Mouse (Mus musculus): ENCODE results near the gene Flii. TPM values are rescaled to one million over a fixed set of nuclear protein-coding genes. Genes with fewer than 3 reads are reported as not detected.

The Flii gene
- 62.7 and 64.3 TPM in 2 replicates for polyA plus RNA-seq (2014; fragmentation: Nextera tagmentation; extraction: Ambion mirVana)

DNA sequence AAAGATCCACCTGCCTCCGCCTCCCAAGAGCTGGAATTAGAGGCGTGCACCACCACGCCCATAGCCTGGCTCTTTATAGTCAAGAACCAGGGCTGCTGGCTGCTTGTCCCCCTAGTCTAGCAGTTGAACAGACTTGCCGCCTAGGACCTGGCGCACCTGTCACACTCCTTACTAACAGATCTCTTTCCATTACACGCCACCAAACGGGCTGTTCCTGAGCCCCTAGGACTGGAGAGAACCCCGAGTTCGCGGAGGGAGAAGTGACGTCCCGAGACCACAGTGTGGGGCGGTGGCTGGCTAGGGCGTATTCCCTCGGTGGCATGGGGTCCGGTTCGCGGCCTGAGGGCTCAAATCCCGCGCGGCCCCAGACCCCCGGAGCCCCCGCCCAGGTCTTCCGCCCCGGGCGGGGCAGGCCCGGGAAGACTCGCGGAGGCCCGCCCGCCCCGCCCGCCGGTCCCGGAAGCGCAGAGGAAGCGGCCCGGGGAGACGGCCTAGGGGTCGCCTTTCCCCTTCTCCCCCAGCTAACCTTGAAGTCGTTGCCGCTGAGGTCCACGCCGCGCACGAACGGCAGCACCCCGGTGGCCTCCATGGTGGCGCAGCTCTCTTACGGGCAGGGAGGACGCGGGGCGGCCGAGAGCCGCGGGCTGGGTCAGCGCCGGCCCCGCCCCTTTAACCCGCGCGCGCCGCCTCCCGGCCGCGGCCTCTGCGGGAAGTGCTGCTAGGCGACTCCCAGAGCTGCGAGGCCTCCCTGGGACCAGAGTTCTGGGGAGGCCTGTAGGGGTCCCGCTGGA lies at the start of gene Flii:
Gene Flii, minus strand, starts transcription at position 663 of the 791 bp plus-strand sequence.
- Histone ChIP-seq H3K9me3 (ENCODE audit: control insufficient read depth, low read length) (no peaks in the 10 kb centered on the region), H3K4me1 (replicated peaks; ENCODE audit: control insufficient read depth, insufficient read depth, low read length) (peaks cover 25% of the 10 kb centered on the region), H3K4me2 (replicated peaks) (peak within 1 kb of the TSS; percentile 75), H3K9ac (peak within 1 kb of the TSS; percentile 86), H3K27ac (peak within 1 kb of the TSS; percentile 87), H3K4me3 (replicated peaks; ENCODE audit: low read length) (peak within 1 kb of the TSS; percentile 86), H3K27me3 (ENCODE audit: control insufficient read depth, insufficient read depth, low read length) (no peaks in the 10 kb centered on the region), H3K36me3 (replicated peaks; ENCODE audit: control insufficient read depth, insufficient read depth) (peaks cover 45% of the 10 kb centered on the region)
- under 1% methylated on average over 61 of the region's 71 CpGs for WGBS
- DNase-seq (ENCODE audit: low spot score) = peak; percentile 76
- peak; percentile 63; the same call in 1 of the 2 replicates for ATAC-seq (ENCODE audit: low FRiP score)

DNA sequence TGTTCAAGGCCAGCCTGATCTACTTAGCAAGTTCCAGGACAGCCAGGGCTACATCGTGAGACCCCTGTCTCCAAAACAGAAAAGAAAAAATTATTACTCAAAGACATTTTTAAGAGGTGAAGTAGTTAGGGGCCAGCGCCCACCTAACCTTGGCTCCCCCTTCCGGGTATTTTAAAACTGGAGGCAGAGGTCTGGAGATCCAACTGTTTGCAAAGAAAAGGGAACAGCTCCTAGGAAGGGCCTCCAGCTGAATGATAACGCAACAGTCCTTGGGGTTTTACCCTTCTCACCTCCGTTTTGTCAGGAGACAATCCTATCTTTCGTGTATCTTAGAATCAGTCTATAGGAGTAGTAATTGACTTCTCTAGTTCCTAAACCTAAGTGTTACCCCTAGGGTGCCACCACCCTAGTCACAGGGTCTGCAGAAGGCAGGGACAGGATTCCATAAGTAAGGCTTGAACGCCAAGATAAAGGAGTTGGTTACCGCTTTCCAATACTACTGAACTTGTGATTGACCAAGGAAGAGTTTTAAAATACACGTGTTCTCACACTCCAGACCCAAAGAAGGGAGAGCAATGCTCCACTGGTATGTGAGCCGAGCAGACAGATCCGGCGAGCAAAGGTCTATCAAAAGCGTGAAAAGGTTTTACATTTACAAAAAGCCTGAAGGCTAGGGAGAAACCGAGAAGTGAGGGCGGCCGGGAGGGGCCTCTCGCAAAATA lies 49.2 kb upstream of the Flii start:
- H3K4me1 ChIP-seq (replicated peaks; ENCODE audit: control insufficient read depth, insufficient read depth, low read length) = peaks cover 54% of the 10 kb centered on the region

DNA sequence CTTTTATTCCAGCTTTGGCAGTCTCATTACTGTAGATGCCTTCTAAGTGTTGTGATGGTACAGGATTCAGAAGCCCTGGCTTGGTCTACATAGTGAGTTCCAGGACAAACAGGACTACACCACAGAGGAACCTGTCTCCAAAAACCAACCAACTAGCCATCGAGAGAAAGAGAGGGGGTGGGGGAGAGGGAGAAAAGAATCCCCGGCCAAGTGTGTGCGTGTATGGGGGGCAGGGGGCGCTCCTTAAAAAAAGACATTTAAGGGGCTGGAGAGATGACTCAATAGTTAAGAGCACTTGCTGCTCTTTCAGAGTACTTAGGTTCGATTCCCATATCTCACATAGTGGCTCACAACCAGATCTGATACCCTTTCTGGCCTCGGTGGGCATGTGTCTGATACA lies 48.5 kb upstream of the Flii start:
- Histone ChIP-seq H3K27me3 (ENCODE audit: control insufficient read depth, insufficient read depth, low read length) (no peaks in the 10 kb centered on the region), H3K4me2 (replicated peaks) (peak overlapping the region; percentile 93), H3K9me3 (ENCODE audit: control insufficient read depth, low read length) (no peaks in the 10 kb centered on the region), H3K36me3 (replicated peaks; ENCODE audit: control insufficient read depth, insufficient read depth) (peaks cover 21% of the 10 kb centered on the region), H3K4me3 (replicated peaks; ENCODE audit: low read length) (peak overlapping the region; percentile 80), H3K4me1 (replicated peaks; ENCODE audit: control insufficient read depth, insufficient read depth, low read length) (peaks cover 47% of the 10 kb centered on the region), H3K9ac (peak overlapping the region; percentile 81), H3K27ac (no peak overlapping the region)
- ATAC-seq (ENCODE audit: low FRiP score) = no peak
- 55% methylated on average over 6 of the region's 6 CpGs for WGBS
- no peak for DNase-seq (ENCODE audit: low spot score)

More for the DNA sequence above, 49.2 kb upstream of the Flii start:
- DNase-seq (ENCODE audit: low spot score) (no peak), ATAC-seq (ENCODE audit: low FRiP score) (no peak)
- peak overlapping the region; percentile 80 for H3K4me3 ChIP-seq (replicated peaks; ENCODE audit: low read length)
- H3K27ac ChIP-seq = peak overlapping the region; percentile 71
- H3K9ac ChIP-seq = peak overlapping the region; percentile 81
- peak overlapping the region; percentile 93 for H3K4me2 ChIP-seq (replicated peaks)
- H3K27me3 ChIP-seq (ENCODE audit: control insufficient read depth, insufficient read depth, low read length) = no peaks in the 10 kb centered on the region
- H3K9me3 ChIP-seq (ENCODE audit: control insufficient read depth, low read length) = no peaks in the 10 kb centered on the region
- WGBS = 5% methylated on average over 17 of the region's 17 CpGs
- H3K36me3 ChIP-seq (replicated peaks; ENCODE audit: control insufficient read depth, insufficient read depth) = peaks cover 26% of the 10 kb centered on the region

DNA sequence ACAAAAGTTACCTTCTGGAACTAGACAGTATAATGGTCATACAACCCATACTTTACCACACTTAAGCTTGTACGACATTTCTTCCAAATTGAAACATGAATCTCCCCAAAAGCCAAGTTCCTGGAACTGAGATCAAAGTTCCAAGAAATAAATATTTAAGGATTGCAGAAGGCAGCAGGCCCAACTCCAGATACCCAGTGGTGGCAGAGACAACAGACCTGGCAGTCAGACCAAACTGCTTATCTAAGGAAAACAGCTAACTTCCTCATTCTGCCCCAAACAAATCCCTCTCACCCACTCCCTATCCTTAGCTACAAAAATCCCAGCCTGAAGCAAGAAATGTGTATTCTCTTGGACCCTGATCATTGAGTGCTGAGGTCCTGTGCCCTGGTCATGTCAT lies 47.8 kb upstream of the Flii start:
- ATAC-seq (ENCODE audit: low FRiP score) = no peak
- DNase-seq (ENCODE audit: low spot score) = no peak
- H3K9ac ChIP-seq = peak overlapping the region; percentile 81; the same call in 1 of the 2 replicates
- H3K27me3 ChIP-seq (ENCODE audit: control insufficient read depth, insufficient read depth, low read length) = no peaks in the 10 kb centered on the region
- H3K4me3 ChIP-seq (replicated peaks; ENCODE audit: low read length) = no peak overlapping the region
- peaks cover 39% of the 10 kb centered on the region for H3K4me1 ChIP-seq (replicated peaks; ENCODE audit: control insufficient read depth, insufficient read depth, low read length)
- WGBS = 93% methylated on average over 1 of the region's 1 CpGs
- no peak overlapping the region for H3K4me2 ChIP-seq (replicated peaks)
- no peaks in the 10 kb centered on the region for H3K9me3 ChIP-seq (ENCODE audit: control insufficient read depth, low read length)
- H3K36me3 ChIP-seq (replicated peaks; ENCODE audit: control insufficient read depth, insufficient read depth) = peaks cover 13% of the 10 kb centered on the region; the same call in 1 of the 2 replicates
- no peak overlapping the region for H3K27ac ChIP-seq

DNA sequence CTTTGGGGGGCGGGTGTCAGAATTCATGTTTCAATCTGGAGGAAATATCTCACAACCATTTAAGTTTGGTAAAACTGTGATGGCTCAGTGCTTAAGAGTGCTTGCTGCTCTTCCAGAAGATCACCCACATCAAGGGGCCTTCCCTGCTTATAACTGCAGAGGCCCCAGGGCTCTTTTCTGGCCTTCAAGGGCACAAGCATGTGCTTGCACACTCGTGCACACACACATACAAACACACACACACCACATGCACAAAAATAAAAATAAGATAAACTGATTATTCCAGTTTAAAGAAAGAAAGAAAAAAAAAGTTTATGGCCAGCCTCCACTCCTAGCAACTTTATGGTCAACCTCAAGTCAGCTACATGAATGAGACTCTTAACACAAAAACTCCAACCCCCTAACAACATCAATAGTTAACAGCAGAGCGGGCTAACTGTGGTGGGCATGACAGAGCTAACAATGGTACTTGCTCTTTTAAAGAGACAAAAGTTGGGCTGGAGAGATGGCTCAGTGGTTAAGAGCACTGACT lies 47.2 kb upstream of the Flii start:
- H3K4me3 ChIP-seq (replicated peaks; ENCODE audit: low read length) = no peak overlapping the region
- no peak for DNase-seq (ENCODE audit: low spot score)
- 87% methylated on average over 3 of the region's 3 CpGs for WGBS

DNA sequence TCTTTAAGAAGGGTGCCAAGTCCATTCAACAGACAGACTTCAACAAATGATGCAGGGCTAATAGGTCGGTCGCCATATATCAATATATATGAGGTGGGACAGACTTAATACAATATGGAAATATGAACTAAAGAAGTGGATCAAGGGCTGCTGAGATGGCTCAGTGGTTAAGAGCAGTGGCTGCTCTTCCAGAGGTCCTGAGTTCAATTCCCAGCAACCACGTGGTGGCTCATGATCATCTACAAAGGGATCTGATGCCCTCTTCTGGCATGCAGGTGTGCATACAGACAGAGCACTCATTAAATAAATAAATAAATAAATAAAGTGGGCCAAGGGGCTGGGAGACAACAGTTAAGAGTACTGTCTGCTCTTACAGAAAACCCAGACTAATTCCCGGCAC lies 45.1 kb upstream of the Flii start:
- Histone ChIP-seq H3K36me3 (replicated peaks; ENCODE audit: control insufficient read depth, insufficient read depth) (no peaks in the 10 kb centered on the region), H3K4me2 (replicated peaks) (no peak overlapping the region), H3K9me3 (ENCODE audit: control insufficient read depth, low read length) (no peaks in the 10 kb centered on the region), H3K27me3 (ENCODE audit: control insufficient read depth, insufficient read depth, low read length) (no peaks in the 10 kb centered on the region), H3K9ac (no peak overlapping the region), H3K4me1 (replicated peaks; ENCODE audit: control insufficient read depth, insufficient read depth, low read length) (peaks cover 19% of the 10 kb centered on the region), H3K4me3 (replicated peaks; ENCODE audit: low read length) (no peak overlapping the region), H3K27ac (no peak overlapping the region)
- DNase-seq (ENCODE audit: low spot score) (no peak), ATAC-seq (ENCODE audit: low FRiP score) (no peak)
- WGBS = 82% methylated on average over 4 of the region's 4 CpGs

More for the DNA sequence above, 47.2 kb upstream of the Flii start:
- Histone ChIP-seq H3K4me2 (replicated peaks) (no peak overlapping the region), H3K27ac (no peak overlapping the region), H3K9ac (no peak overlapping the region), H3K27me3 (ENCODE audit: control insufficient read depth, insufficient read depth, low read length) (no peaks in the 10 kb centered on the region), H3K4me1 (replicated peaks; ENCODE audit: control insufficient read depth, insufficient read depth, low read length) (peaks cover 33% of the 10 kb centered on the region), H3K9me3 (ENCODE audit: control insufficient read depth, low read length) (no peaks in the 10 kb centered on the region), H3K36me3 (replicated peaks; ENCODE audit: control insufficient read depth, insufficient read depth) (peaks cover 7% of the 10 kb centered on the region; the same call in 1 of the 2 replicates)
- no peak for ATAC-seq (ENCODE audit: low FRiP score)

DNA sequence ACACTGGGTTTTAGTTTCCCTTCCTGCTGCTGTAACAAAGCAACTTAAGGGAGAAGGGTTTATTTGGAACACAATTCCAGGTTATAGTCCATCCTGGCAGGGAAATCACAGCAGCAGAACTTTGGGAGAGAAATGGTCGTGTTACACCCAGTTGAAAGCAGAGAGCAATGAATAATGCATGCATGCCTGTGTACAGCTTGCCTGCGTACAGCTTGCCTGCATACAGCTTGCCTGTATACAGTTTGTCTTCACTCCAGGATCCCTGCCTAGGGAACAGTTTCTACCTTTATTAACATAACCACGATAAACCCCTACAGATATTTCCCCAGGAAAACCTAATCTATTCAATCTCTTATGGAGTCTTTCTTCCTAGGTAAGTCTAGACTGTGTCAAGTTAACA lies 43.7 kb upstream of the Flii start:
- DNase-seq (ENCODE audit: low spot score) (no peak), ATAC-seq (ENCODE audit: low FRiP score) (no peak)
- Histone ChIP-seq H3K4me1 (replicated peaks; ENCODE audit: control insufficient read depth, insufficient read depth, low read length) (peaks cover 10% of the 10 kb centered on the region), H3K36me3 (replicated peaks; ENCODE audit: control insufficient read depth, insufficient read depth) (no peaks in the 10 kb centered on the region), H3K27ac (no peak overlapping the region), H3K4me2 (replicated peaks) (no peak overlapping the region), H3K9me3 (ENCODE audit: control insufficient read depth, low read length) (no peaks in the 10 kb centered on the region), H3K9ac (no peak overlapping the region), H3K4me3 (replicated peaks; ENCODE audit: low read length) (no peak overlapping the region), H3K27me3 (ENCODE audit: control insufficient read depth, insufficient read depth, low read length) (no peaks in the 10 kb centered on the region)
- WGBS = 78% methylated on average over 3 of the region's 3 CpGs

DNA sequence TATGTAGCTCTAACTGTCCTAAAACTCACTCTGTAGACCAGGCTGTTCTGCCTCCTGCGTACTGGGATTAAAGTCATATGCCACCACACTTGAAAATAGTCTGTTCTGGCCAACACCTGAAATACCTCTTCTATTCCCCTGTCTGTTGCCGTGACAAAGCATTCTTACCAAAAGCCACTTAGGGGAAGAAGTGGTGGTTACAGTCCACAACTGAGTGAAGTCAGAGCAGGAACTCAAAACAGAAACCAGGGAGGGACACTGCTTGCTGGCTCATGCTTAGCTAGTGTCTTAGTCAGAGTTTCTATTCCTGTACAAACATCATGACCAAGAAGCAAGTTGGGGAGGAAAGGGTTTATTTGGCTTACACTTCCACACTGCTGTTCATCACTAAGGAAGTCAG lies 42.3 kb upstream of the Flii start:
- Histone ChIP-seq H3K4me2 (replicated peaks) (no peak overlapping the region), H3K9ac (no peak overlapping the region), H3K9me3 (ENCODE audit: control insufficient read depth, low read length) (no peaks in the 10 kb centered on the region), H3K27me3 (ENCODE audit: control insufficient read depth, insufficient read depth, low read length) (no peaks in the 10 kb centered on the region), H3K4me3 (replicated peaks; ENCODE audit: low read length) (no peak overlapping the region), H3K36me3 (replicated peaks; ENCODE audit: control insufficient read depth, insufficient read depth) (no peaks in the 10 kb centered on the region), H3K27ac (no peak overlapping the region), H3K4me1 (replicated peaks; ENCODE audit: control insufficient read depth, insufficient read depth, low read length) (no peaks in the 10 kb centered on the region)
- DNase-seq (ENCODE audit: low spot score) (no peak), ATAC-seq (ENCODE audit: low FRiP score) (no peak)
- 94% methylated on average over 2 of the region's 2 CpGs for WGBS

DNA sequence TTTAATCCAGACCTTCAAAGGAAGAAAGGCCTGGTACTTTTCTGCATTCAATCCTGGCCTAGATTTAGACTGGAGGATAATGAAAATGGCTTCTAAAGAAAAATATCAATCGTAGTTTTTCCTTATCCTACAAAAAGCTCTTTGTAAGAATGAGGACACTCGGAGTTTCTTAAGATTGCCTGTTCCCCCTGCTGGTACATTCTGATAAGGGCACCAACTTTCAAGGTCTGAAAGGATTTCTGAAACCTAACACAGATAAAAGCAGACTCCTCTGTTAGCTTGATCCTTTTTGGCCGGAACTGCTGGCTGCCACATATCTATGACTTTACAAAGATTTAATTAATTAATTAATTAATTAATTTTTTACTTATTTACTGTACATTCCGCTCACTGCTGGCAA lies 39.9 kb upstream of the Flii start:
- H3K27ac ChIP-seq = no peak overlapping the region
- WGBS = 89% methylated on average over 4 of the region's 4 CpGs
- H3K4me3 ChIP-seq (replicated peaks; ENCODE audit: low read length) = no peak overlapping the region
- no peaks in the 10 kb centered on the region for H3K4me1 ChIP-seq (replicated peaks; ENCODE audit: control insufficient read depth, insufficient read depth, low read length)
- peaks cover 4% of the 10 kb centered on the region for H3K36me3 ChIP-seq (replicated peaks; ENCODE audit: control insufficient read depth, insufficient read depth)
- ATAC-seq (ENCODE audit: low FRiP score) (no peak), DNase-seq (ENCODE audit: low spot score) (no peak)
- H3K27me3 ChIP-seq (ENCODE audit: control insufficient read depth, insufficient read depth, low read length) = no peaks in the 10 kb centered on the region
- no peaks in the 10 kb centered on the region for H3K9me3 ChIP-seq (ENCODE audit: control insufficient read depth, low read length)
- H3K9ac ChIP-seq = no peak overlapping the region
- no peak overlapping the region for H3K4me2 ChIP-seq (replicated peaks)

Data from hindbrain, embryonic 14.5 days (tissue).